Mouse (Mus musculus): ENCODE results near the gene G0s2. TPM values are rescaled to one million over a fixed set of nuclear protein-coding genes. Genes with fewer than 3 reads are reported as not detected.

G0s2 gene
- polyA plus RNA-seq, 1 experiment from 2014 or later = 27.4 TPM

DNA sequence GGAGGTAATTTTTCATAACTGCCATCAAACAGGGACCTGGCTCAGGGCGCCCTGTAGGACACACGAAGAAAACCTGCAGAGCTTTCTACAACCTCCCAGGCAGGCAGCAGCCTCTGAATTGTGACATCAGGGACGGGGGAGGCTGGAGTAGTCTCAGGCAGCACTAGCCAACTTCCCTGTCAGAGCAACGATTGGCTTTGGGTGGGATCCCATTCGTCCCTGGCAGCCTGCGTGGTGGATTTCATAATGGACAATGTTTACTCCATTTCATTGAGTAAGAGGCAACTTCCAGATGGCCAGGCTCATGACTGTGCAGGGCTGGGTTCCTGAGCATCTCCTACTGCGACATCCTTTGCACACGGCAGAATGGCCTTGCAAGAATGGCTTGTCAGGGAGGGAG lies 30.8 kb downstream of the G0s2 start:
- Histone ChIP-seq H3K27ac (replicated peaks) (no peak overlapping the region), H3K4me1 (replicated peaks; ENCODE audit: control insufficient read depth, insufficient read depth) (no peaks in the 10 kb centered on the region), H3K4me3 (ENCODE audit: low read depth, low read length) (no peak overlapping the region), H3K9me3 (ENCODE audit: control insufficient read depth, low read length) (no peaks in the 10 kb centered on the region), H3K36me3 (ENCODE audit: control insufficient read depth, insufficient read depth, low read length) (no peaks in the 10 kb centered on the region), H3K9ac (ENCODE audit: low read length) (no peak overlapping the region), H3K27me3 (ENCODE audit: control insufficient read depth, insufficient read depth, low read length) (no peaks in the 10 kb centered on the region), H3K4me2 (replicated peaks; ENCODE audit: low read depth) (no peak overlapping the region)
- DNase-seq (ENCODE audit: low spot score) (peak; percentile 28), ATAC-seq (ENCODE audit: low FRiP score, low TSS enrichment) (peak; percentile 93)
- TF ChIP-seq EP300 (optimal IDR thresholded peaks at IDR 0.05) (peak; percentile 34), CTCF (IDR thresholded peaks at IDR 0.05; ENCODE audit: low read depth) (no peak)
- WGBS = 35% methylated on average over 8 of the region's 8 CpGs

DNA sequence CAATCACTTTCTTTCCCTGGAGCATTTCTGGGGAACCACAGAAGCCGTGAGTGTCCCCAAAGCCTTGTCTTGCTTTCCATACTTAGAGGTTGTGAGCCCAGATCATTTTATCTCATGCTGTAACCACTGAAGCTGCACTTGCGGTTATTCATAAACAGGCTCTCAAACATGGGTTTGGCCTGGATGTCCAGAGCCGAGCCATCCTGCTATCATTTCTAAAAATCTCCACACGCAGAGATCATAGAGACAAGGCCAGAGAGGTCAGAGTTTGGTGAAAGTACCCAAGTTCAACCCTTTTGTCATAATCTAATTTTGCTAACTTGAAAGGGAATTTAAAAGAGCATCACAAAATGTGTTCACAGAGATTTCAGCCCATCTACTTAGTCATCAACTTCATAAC lies 31.6 kb downstream of the G0s2 start:
- no peak for DNase-seq (ENCODE audit: low spot score)
- H3K9ac ChIP-seq (ENCODE audit: low read length) = no peak overlapping the region
- no peaks in the 10 kb centered on the region for H3K4me1 ChIP-seq (replicated peaks; ENCODE audit: control insufficient read depth, insufficient read depth)
- WGBS = 84% methylated on average over 4 of the region's 4 CpGs
- no peaks in the 10 kb centered on the region for H3K27me3 ChIP-seq (ENCODE audit: control insufficient read depth, insufficient read depth, low read length)
- H3K4me2 ChIP-seq (replicated peaks; ENCODE audit: low read depth) = no peak overlapping the region
- TF ChIP-seq CTCF (IDR thresholded peaks at IDR 0.05; ENCODE audit: low read depth) = no peak
- no peak for TF ChIP-seq EP300 (optimal IDR thresholded peaks at IDR 0.05)
- H3K27ac ChIP-seq (replicated peaks) = no peak overlapping the region
- H3K9me3 ChIP-seq (ENCODE audit: control insufficient read depth, low read length) = no peaks in the 10 kb centered on the region
- H3K36me3 ChIP-seq (ENCODE audit: control insufficient read depth, insufficient read depth, low read length) = no peaks in the 10 kb centered on the region
- H3K4me3 ChIP-seq (ENCODE audit: low read depth, low read length) = no peak overlapping the region
- no peak for ATAC-seq (ENCODE audit: low FRiP score, low TSS enrichment)

GRCm38 (mm10) chr1:193238426-193238825 lies 34.6 kb downstream of the G0s2 start:
- Histone ChIP-seq H3K4me1 (replicated peaks; ENCODE audit: control insufficient read depth, insufficient read depth) (no peaks in the 10 kb centered on the region), H3K9ac (ENCODE audit: low read length) (no peak overlapping the region), H3K27ac (replicated peaks) (no peak overlapping the region), H3K4me2 (replicated peaks; ENCODE audit: low read depth) (no peak overlapping the region), H3K4me3 (ENCODE audit: low read depth, low read length) (no peak overlapping the region), H3K36me3 (ENCODE audit: control insufficient read depth, insufficient read depth, low read length) (no peaks in the 10 kb centered on the region), H3K9me3 (ENCODE audit: control insufficient read depth, low read length) (no peaks in the 10 kb centered on the region), H3K27me3 (ENCODE audit: control insufficient read depth, insufficient read depth, low read length) (no peaks in the 10 kb centered on the region)
- ATAC-seq (ENCODE audit: low FRiP score, low TSS enrichment) (no peak), DNase-seq (ENCODE audit: low spot score) (no peak)
- TF ChIP-seq EP300 (optimal IDR thresholded peaks at IDR 0.05) = no peak
- no peak for TF ChIP-seq CTCF (IDR thresholded peaks at IDR 0.05; ENCODE audit: low read depth)
- WGBS = 54% methylated on average over 4 of the region's 4 CpGs

DNA sequence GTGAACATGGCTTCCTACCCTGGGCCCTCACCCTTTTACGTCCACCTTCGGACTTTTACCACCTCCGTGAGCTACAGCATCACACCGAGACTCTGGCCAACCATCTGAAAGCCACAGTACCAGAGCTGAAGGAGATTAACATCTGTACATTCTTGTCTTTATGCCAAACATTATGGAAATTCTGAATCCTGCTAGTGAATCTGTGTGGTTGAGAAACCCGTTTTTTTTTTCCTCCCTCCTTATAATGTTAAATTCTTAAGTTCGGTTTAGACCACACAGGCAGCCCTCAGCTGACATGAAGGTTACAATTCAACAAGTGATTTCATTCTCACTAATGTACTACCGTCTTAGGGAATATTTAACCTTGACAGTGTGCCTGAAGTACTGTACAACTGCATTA lies 38.1 kb downstream of the G0s2 start:
- H3K9ac ChIP-seq (ENCODE audit: low read length) = no peak overlapping the region
- ATAC-seq (ENCODE audit: low FRiP score, low TSS enrichment) = no peak
- H3K4me1 ChIP-seq (replicated peaks; ENCODE audit: control insufficient read depth, insufficient read depth) = no peaks in the 10 kb centered on the region
- H3K4me2 ChIP-seq (replicated peaks; ENCODE audit: low read depth) = no peak overlapping the region
- H3K27ac ChIP-seq (replicated peaks) = no peak overlapping the region
- H3K4me3 ChIP-seq (ENCODE audit: low read depth, low read length) = no peak overlapping the region
- WGBS = 59% methylated on average over 7 of the region's 7 CpGs
- no peak for DNase-seq (ENCODE audit: low spot score)
- no peaks in the 10 kb centered on the region for H3K27me3 ChIP-seq (ENCODE audit: control insufficient read depth, insufficient read depth, low read length)
- TF ChIP-seq CTCF (IDR thresholded peaks at IDR 0.05; ENCODE audit: low read depth) (no peak), EP300 (optimal IDR thresholded peaks at IDR 0.05) (no peak)
- no peaks in the 10 kb centered on the region for H3K9me3 ChIP-seq (ENCODE audit: control insufficient read depth, low read length)
- no peaks in the 10 kb centered on the region for H3K36me3 ChIP-seq (ENCODE audit: control insufficient read depth, insufficient read depth, low read length)

DNA sequence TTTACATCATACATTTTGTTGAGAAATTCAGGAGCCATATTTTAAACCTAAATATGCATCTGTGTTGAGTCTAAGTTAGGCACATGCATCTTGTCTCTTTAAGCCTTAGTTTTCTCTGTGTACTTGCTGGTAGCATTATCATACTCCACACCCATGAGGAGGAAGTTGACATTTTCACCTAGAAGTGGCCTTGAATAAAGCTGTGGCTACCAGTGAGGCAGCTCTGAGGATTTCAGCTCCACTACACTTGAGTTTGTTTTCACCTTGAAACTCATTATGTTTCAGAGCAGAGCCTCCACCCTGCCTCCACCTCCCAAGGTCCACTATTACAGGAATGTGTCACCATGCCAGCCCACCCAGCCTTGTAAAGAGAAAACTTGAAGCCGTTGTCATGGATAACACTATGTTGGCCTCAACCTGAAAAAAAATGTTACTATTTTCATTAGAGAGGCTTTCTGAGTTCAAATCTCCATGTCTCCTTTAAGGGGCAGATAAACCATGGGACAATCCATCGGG lies 38.8 kb downstream of the G0s2 start:
- 88% methylated on average over 2 of the region's 2 CpGs for WGBS

GRCm38 (mm10) chr1:193232732-193233131 lies 40.3 kb downstream of the G0s2 start:
- H3K9me3 ChIP-seq (ENCODE audit: control insufficient read depth, low read length) = no peaks in the 10 kb centered on the region
- TF ChIP-seq EP300 (optimal IDR thresholded peaks at IDR 0.05) (no peak), CTCF (IDR thresholded peaks at IDR 0.05; ENCODE audit: low read depth) (no peak)
- ATAC-seq (ENCODE audit: low FRiP score, low TSS enrichment) = no peak
- H3K4me1 ChIP-seq (replicated peaks; ENCODE audit: control insufficient read depth, insufficient read depth) = no peaks in the 10 kb centered on the region
- WGBS = 75% methylated on average over 2 of the region's 2 CpGs
- no peak for DNase-seq (ENCODE audit: low spot score)
- no peaks in the 10 kb centered on the region for H3K36me3 ChIP-seq (ENCODE audit: control insufficient read depth, insufficient read depth, low read length)
- H3K27me3 ChIP-seq (ENCODE audit: control insufficient read depth, insufficient read depth, low read length) = no peaks in the 10 kb centered on the region
- no peak overlapping the region for H3K4me2 ChIP-seq (replicated peaks; ENCODE audit: low read depth)
- no peak overlapping the region for H3K4me3 ChIP-seq (ENCODE audit: low read depth, low read length)
- H3K9ac ChIP-seq (ENCODE audit: low read length) = no peak overlapping the region
- no peak overlapping the region for H3K27ac ChIP-seq (replicated peaks)

More for the DNA sequence above, 38.8 kb downstream of the G0s2 start:
- no peak overlapping the region for H3K9ac ChIP-seq (ENCODE audit: low read length)
- no peak overlapping the region for H3K27ac ChIP-seq (replicated peaks)
- ATAC-seq (ENCODE audit: low FRiP score, low TSS enrichment) (no peak), DNase-seq (ENCODE audit: low spot score) (no peak)
- H3K9me3 ChIP-seq (ENCODE audit: control insufficient read depth, low read length) = no peaks in the 10 kb centered on the region
- no peak overlapping the region for H3K4me3 ChIP-seq (ENCODE audit: low read depth, low read length)
- H3K4me1 ChIP-seq (replicated peaks; ENCODE audit: control insufficient read depth, insufficient read depth) = no peaks in the 10 kb centered on the region
- no peaks in the 10 kb centered on the region for H3K36me3 ChIP-seq (ENCODE audit: control insufficient read depth, insufficient read depth, low read length)
- no peak overlapping the region for H3K4me2 ChIP-seq (replicated peaks; ENCODE audit: low read depth)
- no peak for TF ChIP-seq CTCF (IDR thresholded peaks at IDR 0.05; ENCODE audit: low read depth)
- no peak for TF ChIP-seq EP300 (optimal IDR thresholded peaks at IDR 0.05)
- H3K27me3 ChIP-seq (ENCODE audit: control insufficient read depth, insufficient read depth, low read length) = no peaks in the 10 kb centered on the region
